Mouse (Mus musculus) liver, embryonic 14.5 days (tissue): ENCODE measurements at regions not wholly inside any gene's neighbourhood (a gene's known extent, or its start where the extent isn't known, plus 50 kb on each side); places are given as distances from the start of the nearest gene placed in this dataset.
"Not testable (repeated sequence)": the region's sequence is repeated elsewhere in the genome, so short reads cannot be mapped to it uniquely, and the experiment has no call there.

Experiments used
- ATAC-seq: fragments of 200-750 bp; cut with Nextera tagmentation; 2 replicates; pipeline ENCODE4 v1.8.0; 2017; ENCODE audit warnings: moderate number of reproducible peaks, mild to moderate bottlenecking, moderate library complexity; ENCODE audit not compliant: insufficient read depth
- DNase-seq, 3 experiments: peaks; one replicate each; pipeline ENCODE4 v3.0.0-alpha.2; 2012 to 2013; ENCODE audit warnings: low read depth in 3 of 3, low spot score in 3 of 3
- H3K27ac ChIP-seq: fragments of 300-500 bp; sonication (generic); 2 replicates; pipeline ENCODE4 v1.5.1; 2014; ENCODE audit warnings: moderate library complexity, mild to moderate bottlenecking, control low read depth, inconsistent platforms
- H3K27me3 ChIP-seq: fragments of 300-500 bp; sonication (generic); 2 replicates; pipeline ENCODE4 v1.6.1; 2014; ENCODE audit warnings: mild to moderate bottlenecking, low read length, moderate library complexity; ENCODE audit not compliant: control insufficient read depth, insufficient read depth
- H3K36me3 ChIP-seq: fragments of 300-500 bp; sonication (generic); replicated peaks from 2 replicates; pipeline ENCODE4 v1.6.1; 2014; ENCODE audit warnings: low read depth; ENCODE audit not compliant: control insufficient read depth, insufficient read depth
- H3K4me1 ChIP-seq, 2 experiments: fragments of 200-500 bp in 1 of 2; fragments of 300-500 bp in 1 of 2; sonication (generic) in 1 of 2; replicated peaks; 2 replicates each; pipeline ENCODE4 v1.6.1; 2012 to 2014; ENCODE audit warnings: antibody characterized with exemption in 1 of 2, inconsistent platforms in 1 of 2, low read length in 1 of 2; ENCODE audit not compliant: control insufficient read depth in 2 of 2, insufficient read depth in 2 of 2
- H3K4me2 ChIP-seq: fragments of 300-500 bp; sonication (generic); 2 replicates; pipeline ENCODE4 v1.6.1; 2014; ENCODE audit warnings: low read depth, mild to moderate bottlenecking, control low read depth, moderate library complexity
- H3K4me3 ChIP-seq, 2 experiments: fragments of 200-500 bp in 1 of 2; fragments of 300-500 bp in 1 of 2; sonication (generic) in 1 of 2; 2 replicates each; pipeline ENCODE4 v1.5.1; 2012 to 2014; ENCODE audit warnings: low read depth in 2 of 2, low read length in 2 of 2, mild to moderate bottlenecking in 2 of 2, control low read depth in 1 of 2, inconsistent platforms in 1 of 2, moderate library complexity in 1 of 2; ENCODE audit not compliant: insufficient read depth in 1 of 2
- H3K9ac ChIP-seq: fragments of 300-500 bp; sonication (generic); replicated peaks from 2 replicates; pipeline ENCODE4 v1.6.1; 2014; ENCODE audit warnings: mild to moderate bottlenecking, control low read depth, moderate library complexity
- H3K9me3 ChIP-seq: fragments of 300-500 bp; sonication (generic); 2 replicates; pipeline ENCODE4 v1.6.1; 2016; ENCODE audit warnings: low read length, mixed read lengths; ENCODE audit not compliant: control insufficient read depth
- CTCF ChIP-seq: IDR thresholded peaks from 2 replicates; pipeline ENCODE4 v1.5.1; 2016; ENCODE audit warnings: antibody characterized with exemption, low read depth, control low read depth
- EP300 ChIP-seq: IDR thresholded peaks from 2 replicates; pipeline ENCODE4 v1.6.1; 2016; ENCODE audit warnings: antibody characterized with exemption, low read depth
- WGBS: fragments of 180-500 bp; shearing (Covaris S2); extraction: QIAGEN DNeasy Blood & Tissue Kit; methylation state at CpG from one replicate; pipeline ENCODE4 v1.1.7; 2014; ENCODE audit not compliant: insufficient replicate concordance; 5-methylcytosine and 5-hydroxymethylcytosine counted together

DNA sequence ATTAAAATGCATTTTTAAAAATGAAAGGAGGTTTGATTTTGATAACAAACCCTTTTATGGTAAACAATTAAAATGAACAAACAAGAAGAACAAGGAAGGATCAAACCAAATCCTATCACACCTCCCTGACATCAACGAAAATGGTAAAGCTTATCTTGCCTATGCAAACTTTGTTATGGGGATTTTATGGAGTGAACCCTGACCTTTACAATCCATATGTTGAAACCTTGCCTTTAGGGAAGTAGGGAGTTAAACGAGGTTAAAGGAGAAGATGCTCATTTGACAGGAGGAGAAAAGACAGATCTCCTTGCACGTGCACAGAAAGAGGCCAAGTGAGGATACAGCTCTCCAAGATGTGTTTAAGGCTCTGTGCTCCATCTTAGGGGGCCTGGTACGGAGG, 379.5 kb upstream of the Dab2 start:
- ATAC-seq: no peak

GRCm38 (mm10) chr15:5927768-5928167, 371.8 kb upstream of the Dab2 start:
- no peak overlapping the region for H3K9ac ChIP-seq
- H3K4me2 ChIP-seq: no peak overlapping the region
- no peak overlapping the region for H3K4me3 ChIP-seq
- no peaks in the 10 kb centered on the region for H3K27me3 ChIP-seq
- 42% methylated on average over 3 of the region's 3 CpGs for WGBS
- no peak overlapping the region for H3K27ac ChIP-seq
- no peaks in the 10 kb centered on the region for H3K36me3 ChIP-seq
- no peaks in the 10 kb centered on the region for H3K4me1 ChIP-seq
- ATAC-seq (no peak), DNase-seq (no peak)
- TF ChIP-seq EP300: no peak
- TF ChIP-seq CTCF: no peak
- H3K9me3 ChIP-seq: no peaks in the 10 kb centered on the region

More for the DNA sequence above, 379.5 kb upstream of the Dab2 start:
- no peaks in the 10 kb centered on the region for H3K27me3 ChIP-seq
- H3K4me1 ChIP-seq: no peaks in the 10 kb centered on the region
- H3K4me2 ChIP-seq: no peak overlapping the region
- H3K9ac ChIP-seq: no peak overlapping the region
- TF ChIP-seq CTCF: no peak
- TF ChIP-seq EP300: no peak
- no peak for DNase-seq
- no peaks in the 10 kb centered on the region for H3K9me3 ChIP-seq
- WGBS: 37% methylated on average over 4 of the region's 4 CpGs
- no peaks in the 10 kb centered on the region for H3K36me3 ChIP-seq
- no peak overlapping the region for H3K27ac ChIP-seq
- no peak overlapping the region for H3K4me3 ChIP-seq

DNA sequence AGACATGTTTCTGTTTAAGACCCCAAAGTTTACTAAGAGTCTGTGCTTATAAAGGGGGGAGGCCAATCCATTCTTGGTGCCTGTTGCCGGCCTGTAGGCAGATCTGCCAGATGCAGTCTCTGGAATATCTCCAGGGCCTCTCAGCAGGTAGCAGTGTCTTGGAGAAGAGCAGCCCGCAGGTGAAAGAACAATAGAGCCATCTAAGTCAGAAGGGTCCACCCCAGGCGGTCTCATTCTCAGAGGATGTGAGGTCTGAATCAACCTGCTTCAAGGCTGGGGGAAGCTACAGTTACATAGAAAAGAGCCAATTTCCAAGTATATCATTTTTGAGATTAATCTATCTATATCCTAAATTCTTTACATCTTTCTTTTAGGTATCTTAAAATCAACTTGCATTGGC, 366.0 kb upstream of the Dab2 start:
- H3K4me3 ChIP-seq: no peak overlapping the region
- H3K27me3 ChIP-seq: no peaks in the 10 kb centered on the region
- ATAC-seq: no peak
- no peak overlapping the region for H3K9ac ChIP-seq
- no peak overlapping the region for H3K4me2 ChIP-seq
- no peaks in the 10 kb centered on the region for H3K9me3 ChIP-seq
- 62% methylated on average over 3 of the region's 3 CpGs for WGBS
- TF ChIP-seq EP300 (no peak), CTCF (no peak)
- DNase-seq: no peak
- H3K4me1 ChIP-seq: no peaks in the 10 kb centered on the region
- H3K27ac ChIP-seq: no peak overlapping the region
- no peaks in the 10 kb centered on the region for H3K36me3 ChIP-seq

GRCm38 (mm10) chr15:5940945-5941344, 358.6 kb upstream of the Dab2 start:
- Histone ChIP-seq H3K4me3 (no peak overlapping the region), H3K27me3 (no peaks in the 10 kb centered on the region), H3K9ac (no peak overlapping the region), H3K9me3 (no peaks in the 10 kb centered on the region; the same call in 1 of the 2 replicates), H3K27ac (no peak overlapping the region), H3K4me2 (no peak overlapping the region), H3K36me3 (no peaks in the 10 kb centered on the region), H3K4me1 (no peaks in the 10 kb centered on the region)
- 47% methylated on average over 2 of the region's 2 CpGs for WGBS
- DNase-seq (no peak), ATAC-seq (no peak)
- TF ChIP-seq CTCF: no peak
- TF ChIP-seq EP300: no peak

GRCm38 (mm10) chr15:5946650-5947049, 352.9 kb upstream of the Dab2 start:
- no peaks in the 10 kb centered on the region for H3K27me3 ChIP-seq
- H3K9ac ChIP-seq: no peak overlapping the region
- DNase-seq (no peak), ATAC-seq (no peak)
- H3K4me2 ChIP-seq: no peak overlapping the region
- no peaks in the 10 kb centered on the region for H3K36me3 ChIP-seq
- H3K9me3 ChIP-seq: no peaks in the 10 kb centered on the region; the same call in 1 of the 2 replicates
- H3K27ac ChIP-seq: no peak overlapping the region
- H3K4me1 ChIP-seq: no peaks in the 10 kb centered on the region
- no peak overlapping the region for H3K4me3 ChIP-seq
- 78% methylated on average over 6 of the region's 6 CpGs for WGBS
- no peak for TF ChIP-seq CTCF
- no peak for TF ChIP-seq EP300

DNA sequence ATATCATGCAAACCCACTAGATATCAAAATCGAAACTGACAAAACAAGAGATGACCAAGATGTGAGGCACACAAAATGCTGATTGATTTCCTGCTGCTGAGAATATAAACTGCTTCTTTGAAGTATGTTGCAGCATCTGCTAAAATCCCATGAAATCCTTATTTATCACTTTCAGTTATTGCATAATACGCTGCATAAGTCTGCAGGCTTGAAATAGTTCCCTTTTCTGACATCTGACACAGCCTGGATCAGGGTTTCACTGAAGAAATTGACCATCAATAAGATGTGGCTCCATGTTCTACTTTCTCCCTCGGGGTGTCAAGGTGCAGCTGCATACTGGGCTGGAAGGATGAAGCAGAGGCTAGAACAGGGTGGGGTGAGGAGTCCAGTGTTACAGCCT, 348.7 kb upstream of the Dab2 start:
- no peak overlapping the region for H3K9ac ChIP-seq

DNA sequence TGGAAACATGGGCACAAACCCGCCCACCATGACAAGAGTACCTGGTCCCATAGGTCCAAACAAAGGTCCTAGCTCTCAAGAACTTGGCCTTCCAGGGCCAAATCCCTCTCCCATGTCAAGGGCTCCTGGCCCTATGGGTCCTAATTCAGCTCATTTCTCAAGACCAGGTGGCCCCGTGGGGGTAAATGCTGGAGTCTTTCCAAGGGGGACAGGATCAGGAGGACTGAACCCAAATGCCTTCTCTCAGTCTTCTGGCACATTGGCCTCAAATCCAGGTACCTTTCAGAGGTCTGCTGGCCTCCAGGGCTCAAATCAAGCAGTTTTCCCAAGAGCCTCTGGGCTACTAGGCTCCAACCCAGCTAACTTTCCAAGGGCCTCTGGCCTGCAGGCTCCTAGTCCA, 347.9 kb upstream of the Dab2 start:
- H3K27me3 ChIP-seq, H3K4me2 ChIP-seq, H3K36me3 ChIP-seq, DNase-seq, H3K4me3 ChIP-seq, ATAC-seq, H3K9ac ChIP-seq, H3K4me1 ChIP-seq, H3K9me3 ChIP-seq, H3K27ac ChIP-seq: not testable (repeated sequence)
- whole genome bisulfite sequencing: 63% methylated on average over 2 of the region's 2 CpGs

More for the DNA sequence above, 348.7 kb upstream of the Dab2 start:
- no peak overlapping the region for H3K4me2 ChIP-seq
- H3K9me3 ChIP-seq: no peaks in the 10 kb centered on the region
- no peaks in the 10 kb centered on the region for H3K36me3 ChIP-seq
- 42% methylated on average over 3 of the region's 3 CpGs for WGBS
- ATAC-seq: no peak
- H3K4me3 ChIP-seq: no peak overlapping the region
- H3K27ac ChIP-seq: no peak overlapping the region
- TF ChIP-seq EP300 (no peak), CTCF (no peak)
- H3K4me1 ChIP-seq: no peaks in the 10 kb centered on the region
- DNase-seq: no peak
- no peaks in the 10 kb centered on the region for H3K27me3 ChIP-seq
